Mouse (Mus musculus) gastrocnemius, postnatal 36 days (tissue): ENCODE measurements around the gene Rps24. TPM values are rescaled to one million over a fixed set of nuclear protein-coding genes. Genes with fewer than 3 reads are reported as not detected.

ENCODE experiments used
- DNase-seq, 2 experiments: peaks; one replicate each; pipeline ENCODE4 v3.0.0; 2022
- intact Hi-C: fragments of 180-260 bp; cut with DNase I; formaldehyde crosslinking; loops from one replicate; pipeline ENCODE4 v1.15.1; 2025
- total RNA-seq, 2 experiments: library from RNA; stranded (reverse); gene quantifications; 2 replicates each; pipeline ENCODE4 v1.2.3; 2021

Rps24 gene
- total RNA-seq, 2 experiments from 2014 or later = 605 to 696 TPM

DNA sequence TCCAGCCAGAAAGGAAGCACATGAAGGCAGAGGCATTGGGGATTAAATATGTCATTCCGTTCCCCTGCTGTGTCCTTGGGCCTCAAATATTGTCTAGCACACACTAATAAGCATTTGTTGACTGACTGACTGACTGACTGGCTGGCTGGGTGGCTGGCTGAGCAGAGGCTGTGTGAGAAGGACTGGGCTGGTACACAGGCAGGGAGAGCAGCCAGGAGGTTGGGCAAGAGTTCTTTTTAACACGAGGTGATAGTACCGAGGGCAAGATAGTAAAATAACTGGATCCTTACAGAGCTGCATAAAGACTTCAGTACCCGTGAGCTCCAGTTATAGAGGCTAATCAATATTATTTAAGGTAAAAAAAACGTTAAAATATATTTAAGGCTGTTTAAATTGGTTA lies 22.6 kb downstream of the Rps24 start:
- no peak for DNase-seq
- intact Hi-C loops = loop anchor here (10.0 kb wide), 2 partner anchors 605 to 945 kb away; partner anchors contain the start of gene Zmiz1

DNA sequence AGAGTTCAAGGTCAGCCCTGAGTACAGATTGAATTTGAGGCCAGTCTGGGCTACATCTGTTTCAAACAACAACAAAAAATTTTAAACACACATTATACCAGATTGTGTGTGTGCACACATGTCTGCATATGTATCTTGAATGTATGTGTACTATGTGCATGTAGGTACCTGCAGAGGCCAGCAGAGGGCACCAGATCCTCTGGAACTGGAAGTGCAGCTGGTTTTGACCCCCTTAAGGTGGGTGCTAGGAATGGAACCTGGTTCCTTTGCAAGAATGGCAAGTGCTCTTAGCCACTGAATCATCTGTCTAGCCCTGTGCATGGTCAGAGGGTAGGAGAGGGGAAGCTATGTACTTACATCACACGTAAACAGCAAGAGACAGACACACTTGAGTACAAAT lies 23.3 kb downstream of the Rps24 start:
- DNase-seq = no peak
- intact Hi-C loops = no loop called here

DNA sequence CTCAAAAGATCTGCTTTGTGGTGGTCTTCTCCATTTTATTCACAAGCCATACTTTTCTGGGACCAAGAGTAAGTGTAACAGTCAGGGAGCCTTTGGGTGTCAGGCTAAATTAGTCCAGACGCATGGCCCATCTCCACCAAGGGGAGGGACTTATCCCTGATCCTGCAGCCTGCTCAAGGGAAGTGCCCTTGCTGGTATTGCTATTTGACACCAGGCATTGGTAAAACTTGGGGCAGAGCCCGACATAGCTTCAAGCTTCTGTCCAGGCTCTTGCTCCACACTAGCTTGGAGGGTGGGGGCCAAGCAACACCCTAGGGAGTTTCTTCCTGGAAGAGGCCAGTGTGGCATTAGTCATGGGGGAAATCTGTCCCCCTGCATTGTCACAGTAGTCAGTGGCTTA lies 23.8 kb downstream of the Rps24 start:
- intact Hi-C loops = no loop called here
- DNase-seq = peak in 1 of 2 experiments; percentile 7

DNA sequence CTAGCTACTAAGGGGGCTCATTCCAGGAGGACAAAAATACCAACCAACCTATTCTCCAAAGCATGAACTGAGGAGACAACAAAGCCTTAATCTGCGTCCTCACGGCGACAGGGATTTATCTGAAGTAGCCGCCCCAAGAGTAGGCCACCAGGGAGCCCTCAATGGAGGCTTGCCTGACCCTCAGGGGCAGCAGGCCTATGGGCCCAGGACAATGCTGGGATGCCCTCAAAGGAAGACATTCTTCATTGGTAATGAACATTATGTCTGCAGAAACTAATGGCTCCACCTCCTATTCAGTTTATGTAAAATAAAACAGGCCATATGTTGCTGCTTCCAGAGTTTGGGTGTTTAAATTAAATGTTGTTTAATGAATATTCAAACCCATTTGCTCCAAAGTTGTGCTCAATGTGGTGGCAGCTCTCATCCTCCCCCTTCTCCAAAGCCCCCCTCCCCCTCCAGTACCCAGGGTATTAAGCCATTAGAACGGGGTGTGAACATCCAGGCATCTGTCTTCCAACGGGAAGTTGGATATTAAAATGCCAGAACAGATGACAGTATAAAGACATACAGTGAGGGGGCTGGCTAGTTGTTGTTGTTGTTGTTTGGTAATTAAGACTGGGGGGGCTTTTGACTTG lies 25.7 kb downstream of the Rps24 start:
- DNase-seq = no peak

DNA sequence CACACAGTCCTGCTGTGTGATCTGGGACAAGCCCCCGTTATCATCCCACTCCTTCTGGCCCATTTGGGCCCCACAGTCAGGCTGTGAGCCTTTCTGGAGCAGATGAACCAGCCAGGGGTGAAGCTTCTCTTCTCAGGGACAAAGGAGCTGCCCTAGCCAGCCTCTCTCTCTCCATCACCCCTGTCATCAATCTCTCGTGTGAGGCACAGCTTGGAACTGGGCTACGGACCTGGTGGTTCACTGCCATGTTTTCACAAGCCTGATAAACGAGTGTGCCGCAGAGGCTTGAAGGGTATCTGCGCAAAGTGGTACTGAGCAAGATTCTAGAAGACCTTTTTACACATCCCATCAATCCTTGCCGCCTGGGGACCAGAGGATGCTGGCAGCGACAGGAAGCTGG lies 34.7 kb downstream of the Rps24 start:
- DNase-seq = no peak
- intact Hi-C loops = no loop called here

More for the DNA sequence above, 25.7 kb downstream of the Rps24 start:
- intact Hi-C loops = no loop called here

DNA sequence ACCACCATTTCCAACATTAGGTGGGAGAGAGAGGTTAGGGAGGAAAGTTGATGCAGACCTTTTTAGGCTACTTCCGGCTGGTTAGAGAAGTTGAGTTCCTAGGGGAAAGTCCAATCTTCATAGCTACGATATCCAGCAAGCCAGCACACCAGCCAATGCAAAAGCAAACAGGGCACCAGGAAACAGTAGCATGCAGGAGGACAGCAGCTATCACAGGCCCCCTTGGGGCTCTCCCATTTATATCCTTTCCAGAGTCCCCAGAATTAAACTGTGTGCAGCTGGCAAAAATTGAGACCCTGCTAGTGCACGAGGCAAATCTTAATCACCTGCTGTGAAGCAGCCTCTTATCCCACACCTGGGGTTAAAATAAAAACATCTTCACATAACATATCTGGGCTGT lies 38.2 kb downstream of the Rps24 start:
- intact Hi-C loops = no loop called here

DNA sequence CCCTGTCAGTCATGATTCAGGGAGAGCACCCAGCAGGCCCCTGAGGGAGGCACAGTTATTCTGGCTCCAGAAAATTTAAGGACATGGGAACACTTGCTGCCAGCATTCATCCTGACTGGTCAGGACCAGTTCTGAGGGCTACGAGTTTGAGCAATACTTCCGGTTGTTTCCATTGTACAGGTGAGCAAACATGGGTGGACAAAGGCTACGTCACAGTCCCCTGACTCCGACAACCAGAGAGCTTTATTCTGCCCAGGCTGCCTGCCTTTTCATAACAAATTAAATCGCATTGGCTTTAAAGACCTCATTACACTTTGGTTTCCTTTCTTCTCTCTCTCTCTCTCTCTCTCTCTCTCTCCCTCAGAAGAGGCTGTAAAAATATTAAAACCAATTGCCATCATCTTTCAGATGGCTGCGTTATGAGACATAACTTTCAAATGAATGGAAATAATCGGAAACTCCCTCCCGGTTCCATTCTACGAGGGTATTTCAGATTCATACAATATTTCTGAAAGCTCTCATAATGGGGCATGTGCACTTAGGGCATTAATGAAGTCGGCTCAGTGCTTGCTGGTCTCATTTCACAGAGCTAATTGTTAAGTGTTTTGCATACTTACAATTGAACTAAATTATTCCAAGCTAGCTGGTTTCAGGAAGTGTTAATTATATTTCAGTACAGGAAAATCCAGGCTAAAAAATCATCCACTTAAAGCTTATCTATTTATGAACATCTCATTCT lies 38.9 kb downstream of the Rps24 start:
- DNase-seq = no peak
- intact Hi-C loops = no loop called here

More for the DNA sequence above, 38.2 kb downstream of the Rps24 start:
- no peak for DNase-seq

DNA sequence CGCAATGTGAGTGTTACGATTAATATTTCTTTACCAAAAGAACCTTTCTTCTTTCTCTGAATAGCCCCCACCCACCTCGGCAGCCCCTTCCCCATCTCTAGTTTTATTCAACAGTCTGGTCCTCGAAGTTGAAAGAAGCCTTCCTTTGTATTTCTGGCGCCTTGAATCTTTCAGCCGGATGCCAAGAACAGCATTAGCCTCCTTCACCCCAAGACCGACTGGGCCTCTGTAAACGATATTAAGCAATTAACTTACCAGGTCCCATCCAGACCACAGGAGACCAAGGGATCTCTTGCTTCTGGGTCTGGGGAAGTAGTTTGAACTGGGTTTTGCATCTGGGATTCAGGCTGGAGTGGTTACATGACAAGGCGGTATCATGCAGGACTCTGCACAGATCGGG lies 39.5 kb downstream of the Rps24 start:
- intact Hi-C loops = no loop called here
- DNase-seq = no peak

DNA sequence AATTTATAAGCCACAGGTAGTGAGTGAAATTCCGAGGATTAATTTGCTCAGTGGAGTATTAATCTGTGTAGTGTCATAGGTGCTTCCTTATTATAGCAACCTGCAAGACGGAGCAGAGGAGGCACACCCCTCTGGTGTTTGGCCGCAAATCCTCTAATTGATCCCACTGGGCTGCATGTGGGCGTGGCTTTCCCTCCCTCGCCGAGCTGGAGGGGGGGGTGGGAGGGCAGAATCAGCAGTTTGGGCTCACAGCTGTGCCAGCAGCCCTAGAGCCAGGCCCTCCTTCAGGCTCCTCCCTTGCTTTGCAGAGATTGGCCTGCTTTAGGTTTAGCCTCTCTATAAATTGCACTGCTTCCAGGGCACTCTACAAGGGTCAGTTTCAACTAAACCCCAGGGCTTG lies 43.3 kb downstream of the Rps24 start:
- intact Hi-C loops = no loop called here
- no peak for DNase-seq

DNA sequence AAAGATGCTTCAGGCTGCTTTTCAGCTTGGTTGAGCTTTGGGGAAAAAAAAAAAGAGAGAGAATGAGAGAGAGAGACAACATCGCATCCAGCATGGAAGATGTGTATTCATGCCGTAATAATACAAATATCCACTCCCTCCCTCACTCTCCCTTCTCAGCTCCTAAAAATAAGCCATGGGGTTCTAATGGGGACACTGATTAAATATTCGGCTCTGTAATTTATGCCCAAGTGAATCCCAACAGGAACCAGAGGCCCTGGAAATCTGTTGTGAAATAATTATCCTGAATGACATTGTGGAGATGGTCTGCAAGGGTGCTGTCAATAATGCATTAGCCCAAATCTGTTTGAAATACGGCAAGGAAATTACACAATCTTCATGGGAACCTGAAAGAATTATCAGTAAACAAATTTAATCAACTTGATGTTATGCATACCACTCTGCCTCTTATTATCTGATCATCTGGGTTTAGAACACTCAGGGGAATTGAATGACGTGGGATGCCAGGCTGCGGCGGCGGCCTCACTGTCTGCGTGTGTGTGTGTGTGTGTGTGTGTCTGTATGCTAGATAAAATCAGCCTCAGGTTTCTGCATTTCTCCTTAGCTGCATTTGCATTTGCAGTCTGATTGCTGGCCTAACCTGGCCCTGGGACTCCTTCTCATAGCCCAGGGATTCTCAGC lies 48.1 kb downstream of the Rps24 start:
- DNase-seq = no peak
- intact Hi-C loops = no loop called here

DNA sequence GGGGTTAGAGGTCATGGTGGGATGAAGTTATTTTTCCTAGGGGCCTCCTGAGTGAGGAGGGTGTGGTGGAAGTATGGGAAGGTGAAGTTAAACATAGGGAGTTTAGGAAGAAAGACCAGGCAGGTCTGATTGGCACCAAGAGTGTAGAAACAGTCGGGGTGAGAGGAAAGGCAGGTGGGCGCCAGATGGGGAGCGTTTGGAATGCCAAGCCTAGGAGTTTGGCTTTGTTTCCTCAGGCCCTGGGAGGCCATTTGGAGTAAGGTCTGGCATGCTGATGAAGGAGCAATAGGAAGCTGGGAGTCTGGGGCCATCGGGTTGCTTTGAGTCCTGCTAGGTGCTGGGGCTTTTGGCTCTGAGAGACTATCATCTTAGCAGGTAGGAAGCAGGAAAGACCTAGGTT lies 56.0 kb downstream of the Rps24 start:
- no peak for DNase-seq
- intact Hi-C loops = no loop called here

DNA sequence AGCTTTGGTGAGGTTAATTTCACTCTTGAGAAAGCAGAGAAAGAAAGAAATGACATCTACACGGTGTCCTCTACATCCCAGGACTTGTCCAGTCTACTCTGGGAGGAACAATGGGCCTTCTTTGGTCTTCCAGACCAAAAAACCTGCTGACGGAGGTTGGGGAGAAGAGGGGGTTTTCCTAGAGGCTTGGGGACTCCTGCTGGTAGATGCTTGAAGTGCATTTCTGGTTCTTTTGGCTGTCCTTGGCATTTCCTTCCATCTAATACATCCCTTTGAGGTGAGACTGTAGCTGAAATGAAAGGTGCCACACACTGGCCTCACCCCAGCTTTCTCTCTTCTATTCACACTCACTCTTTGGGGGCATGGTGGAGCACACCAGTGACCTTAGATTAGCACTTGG lies 57.1 kb downstream of the Rps24 start:
- intact Hi-C loops = no loop called here
- DNase-seq = no peak

Other genes with a start within 250 kb of the Rps24 start
- 1 to 10 TPM; 4.3 to 4.5 TPM for gene Dlg5, start 241.2 kb upstream of the Rps24 start, total RNA-seq
- not detected for gene E330034G19Rik, start 193.9 kb upstream of the Rps24 start, total RNA-seq
- gene Polr3a, start 67 bp upstream of the Rps24 start, total RNA-seq = 1 to 10 TPM; 6.2 to 9.0 TPM